In the genomic region with DNA sequence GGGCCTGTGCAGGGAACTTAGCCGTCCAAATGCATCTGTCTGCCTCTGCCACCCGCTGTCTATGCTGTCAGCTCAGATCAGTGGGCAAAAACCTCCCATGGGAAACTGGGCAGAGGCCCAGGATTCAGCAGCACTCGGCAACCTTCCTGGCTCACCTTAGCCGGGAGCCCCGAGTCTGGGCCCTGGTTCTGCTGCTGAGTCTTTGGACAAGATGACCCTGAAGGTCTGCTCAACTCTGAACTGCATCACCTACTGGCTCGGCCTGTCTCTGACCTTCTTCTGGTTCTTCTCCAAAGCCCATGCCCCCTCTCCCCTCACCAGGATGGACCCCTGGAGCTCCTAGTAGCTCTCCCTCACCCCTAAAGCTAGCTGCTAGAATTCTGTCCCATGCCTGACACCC, we compare ENCODE assay signal across 16 mouse cellular contexts. TPM values are rescaled to one million over a fixed set of nuclear protein-coding genes. Genes with fewer than 3 reads are reported as not detected.
DNase-seq lines count a peak whose midpoint lies in the region; ATAC-seq and TF ChIP-seq lines count a peak whose summit lies in the region.
"Had no signal": no experiment of that assay in that cellular context is flagged by ENCODE, and none has a peak within 500 bp of the region (broad histone marks: within the 10 kb centered on the region; RNA-seq: fewer than 3 reads in every experiment).

No protein-coding gene starts in this region.

- H3K27me3 ChIP-seq in forebrain, embryonic 12.5 days = peaks cover 33% of the 10 kb centered on the region
- peaks cover 2% of the 10 kb centered on the region; the same call in 1 of the 2 replicates for H3K27me3 ChIP-seq in forebrain, embryonic 16.5 days (replicated peaks; ENCODE audit: control insufficient read depth, insufficient read depth, low read length)
- H3K27me3 ChIP-seq in liver, embryonic 11.5 days (replicated peaks; ENCODE audit: control insufficient read depth, insufficient read depth, low read length) = no peaks in the 10 kb centered on the region
- no peaks in the 10 kb centered on the region for H3K27me3 ChIP-seq in liver, embryonic 15.5 days
- H3K27me3 ChIP-seq in midbrain, embryonic 13.5 days = peaks cover 21% of the 10 kb centered on the region
- H3K27me3 ChIP-seq: hindbrain, embryonic 15.5 days; kidney, embryonic 15.5 days had no signal

- no peaks in the 10 kb centered on the region for H3K36me3 ChIP-seq in forebrain, embryonic 12.5 days (replicated peaks)
- H3K36me3 ChIP-seq in forebrain, embryonic 16.5 days (ENCODE audit: control insufficient read depth, insufficient read depth) = no peaks in the 10 kb centered on the region
- peaks cover 39% of the 10 kb centered on the region for H3K36me3 ChIP-seq in liver, embryonic 11.5 days (ENCODE audit: control insufficient read depth, insufficient read depth, low read length)
- H3K36me3 ChIP-seq in liver, embryonic 15.5 days (replicated peaks) = peaks cover 72% of the 10 kb centered on the region
- peaks cover 3% of the 10 kb centered on the region; the same call in 1 of the 2 replicates for H3K36me3 ChIP-seq in midbrain, embryonic 13.5 days

- no peak for DNase-seq in liver, embryonic 11.5 days (ENCODE audit: low spot score)
- no peak for DNase-seq in liver
- no peak for DNase-seq in thymus, postnatal 0 days (ENCODE audit: low spot score)
- DNase-seq: cerebellum, adult 2 months; gastrocnemius, postnatal 14 days; lung, adult 2 months; retina, postnatal 1 day had no signal

- H3K4me3 ChIP-seq in forebrain, embryonic 12.5 days (replicated peaks) = no peak overlapping the region
- no peak overlapping the region for H3K4me3 ChIP-seq in forebrain, embryonic 16.5 days (replicated peaks; ENCODE audit: low read length)
- H3K4me3 ChIP-seq in liver, embryonic 11.5 days (ENCODE audit: low read depth, low read length) = peak overlapping the region; percentile 94
- H3K4me3 ChIP-seq in bone marrow, adult 2 months (replicated peaks; ENCODE audit: control insufficient read depth, low read depth, low read length) = no peak overlapping the region
- H3K4me3 ChIP-seq in liver, embryonic 15.5 days (replicated peaks) = peak overlapping the region; percentile 84
- H3K4me3 ChIP-seq in midbrain, embryonic 13.5 days (replicated peaks) = no peak overlapping the region
- H3K4me3 ChIP-seq: hindbrain, embryonic 15.5 days; kidney, embryonic 15.5 days; neural tube, embryonic 12.5 days had no signal

- no peak for TF ChIP-seq POLR2A in bone marrow, adult 2 months (IDR thresholded peaks at IDR 0.05; ENCODE audit: borderline replicate concordance, control insufficient read depth, low read depth, low read length)

- no peak for TF ChIP-seq CTCF in bone marrow, adult 2 months (IDR thresholded peaks at IDR 0.05; ENCODE audit: control insufficient read depth, insufficient read depth, low read length)

- WGBS in forebrain, embryonic 12.5 days = 82% methylated on average over 6 of the region's 6 CpGs
- 76% methylated on average over 6 of the region's 6 CpGs for WGBS in forebrain, embryonic 16.5 days
- 64% methylated on average over 6 of the region's 6 CpGs for WGBS in liver, embryonic 11.5 days
- 73% methylated on average over 6 of the region's 6 CpGs for WGBS in bone marrow, adult 2 months
- WGBS in liver, embryonic 15.5 days (ENCODE audit: insufficient replicate concordance) = 53% methylated on average over 6 of the region's 6 CpGs
- 77% methylated on average over 6 of the region's 6 CpGs for WGBS in midbrain, embryonic 13.5 days

- peaks cover 28% of the 10 kb centered on the region for H3K4me1 ChIP-seq in forebrain, embryonic 12.5 days
- peaks cover 24% of the 10 kb centered on the region for H3K4me1 ChIP-seq in forebrain, embryonic 16.5 days (replicated peaks; ENCODE audit: control insufficient read depth, insufficient read depth, low read length)
- peaks cover 90% of the 10 kb centered on the region for H3K4me1 ChIP-seq in liver, embryonic 11.5 days (replicated peaks; ENCODE audit: control insufficient read depth, insufficient read depth, low read length)
- H3K4me1 ChIP-seq in bone marrow, adult 2 months (ENCODE audit: control insufficient read depth, insufficient read depth, low read length) = peaks cover 19% of the 10 kb centered on the region
- peaks cover 100% of the 10 kb centered on the region for H3K4me1 ChIP-seq in liver, embryonic 15.5 days (replicated peaks)
- H3K4me1 ChIP-seq in midbrain, embryonic 13.5 days (replicated peaks) = peaks cover 38% of the 10 kb centered on the region

- ATAC-seq in forebrain, embryonic 12.5 days (ENCODE audit: low FRiP score) = no peak
- ATAC-seq in forebrain, embryonic 16.5 days = no peak
- no peak for ATAC-seq in liver, embryonic 11.5 days (replicated peaks; ENCODE audit: low FRiP score)
- no peak for ATAC-seq in liver, embryonic 15.5 days (ENCODE audit: insufficient read depth)
- ATAC-seq in midbrain, embryonic 13.5 days = no peak
- ATAC-seq: activated CD4-positive, CD25-positive, alpha-beta regulatory T cell, adult 4 months had no signal

- no peak overlapping the region for H3K9ac ChIP-seq in forebrain, embryonic 12.5 days
- H3K9ac ChIP-seq in forebrain, embryonic 16.5 days (replicated peaks; ENCODE audit: low read depth, low read length) = no peak overlapping the region
- peak overlapping the region; percentile 98 for H3K9ac ChIP-seq in liver, embryonic 11.5 days (ENCODE audit: low read depth, low read length)
- H3K9ac ChIP-seq in liver, embryonic 15.5 days = peak overlapping the region; percentile 96
- no peak overlapping the region for H3K9ac ChIP-seq in midbrain, embryonic 13.5 days (replicated peaks)
- H3K9ac ChIP-seq: hindbrain, embryonic 15.5 days; kidney, embryonic 15.5 days; neural tube, embryonic 12.5 days had no signal

- no peak overlapping the region for H3K4me2 ChIP-seq in forebrain, embryonic 12.5 days
- H3K4me2 ChIP-seq in forebrain, embryonic 16.5 days (ENCODE audit: low read length) = no peak overlapping the region
- peak overlapping the region; percentile 80 for H3K4me2 ChIP-seq in liver, embryonic 11.5 days
- peak overlapping the region; percentile 90 for H3K4me2 ChIP-seq in liver, embryonic 15.5 days
- H3K4me2 ChIP-seq in midbrain, embryonic 13.5 days (replicated peaks) = no peak overlapping the region
- H3K4me2 ChIP-seq: hindbrain, embryonic 15.5 days; kidney, embryonic 15.5 days; neural tube, embryonic 12.5 days had no signal

- H3K9me3 ChIP-seq in forebrain, embryonic 12.5 days = no peaks in the 10 kb centered on the region
- no peaks in the 10 kb centered on the region for H3K9me3 ChIP-seq in forebrain, embryonic 16.5 days (ENCODE audit: control insufficient read depth, low read length)
- H3K9me3 ChIP-seq in liver, embryonic 11.5 days (ENCODE audit: control insufficient read depth, low read length) = no peaks in the 10 kb centered on the region
- no peaks in the 10 kb centered on the region for H3K9me3 ChIP-seq in liver, embryonic 15.5 days (replicated peaks)
- no peaks in the 10 kb centered on the region for H3K9me3 ChIP-seq in midbrain, embryonic 13.5 days
- H3K9me3 ChIP-seq: hindbrain, embryonic 15.5 days; kidney, embryonic 15.5 days; neural tube, embryonic 12.5 days had no signal

- 0 out of 2 replicates have a peak overlapping the region, but pooled peaks have one; percentile 0 for H3K27ac ChIP-seq in forebrain, embryonic 12.5 days
- no peak overlapping the region for H3K27ac ChIP-seq in forebrain, embryonic 16.5 days (ENCODE audit: low read length)
- peak overlapping the region; percentile 98 for H3K27ac ChIP-seq in liver, embryonic 11.5 days (ENCODE audit: low read depth, low read length)
- H3K27ac ChIP-seq in bone marrow, adult 2 months (ENCODE audit: control insufficient read depth, insufficient read depth, low read depth, low read length, poor library complexity) = peak overlapping the region; percentile 92
- H3K27ac ChIP-seq in liver, embryonic 15.5 days (replicated peaks) = peak overlapping the region; percentile 98
- no peak overlapping the region for H3K27ac ChIP-seq in midbrain, embryonic 13.5 days
- H3K27ac ChIP-seq: hindbrain, embryonic 15.5 days; kidney, embryonic 15.5 days; neural tube, embryonic 12.5 days had no signal

RNA-seq across cellular contexts. Expression of a gene that starts 30.3 kb away (rescaled TPM):
- 4.2 and 5.1 TPM in 2 replicates for polyA plus RNA-seq in forebrain, embryonic 12.5 days (2016; fragmentation: Nextera tagmentation; extraction: Ambion mirVana)
- 6.9 and 7.5 TPM in 2 replicates for polyA plus RNA-seq in forebrain, embryonic 16.5 days (2015; fragmentation: Nextera tagmentation; extraction: Ambion mirVana)
- polyA plus RNA-seq in liver, embryonic 11.5 days (2014; fragmentation: Nextera tagmentation; extraction: Ambion mirVana) = 9.3 and 10.9 TPM in 2 replicates
- 32.9 and 39.9 TPM in 2 replicates for polyA plus RNA-seq in bone marrow, adult 2 months (2011; ENCODE audit: insufficient read depth, insufficient read length, low replicate concordance, missing spikeins)
- 6.6 and 9.4 TPM in 2 replicates for polyA plus RNA-seq in liver, embryonic 15.5 days (2015; fragmentation: Nextera tagmentation; extraction: Ambion mirVana)
- polyA plus RNA-seq in thymus, postnatal 0 days (2015; fragmentation: Nextera tagmentation; extraction: Ambion mirVana) = 1.6 and 2.9 TPM in 2 replicates
- 5.1 and 6.5 TPM in 2 replicates for polyA plus RNA-seq in midbrain, embryonic 13.5 days (2015; fragmentation: Nextera tagmentation; extraction: Ambion mirVana)
- polyA plus RNA-seq: activated CD4-positive, CD25-positive, alpha-beta regulatory T cell, adult 4 months had no signal

RNA-seq across cellular contexts. Expression of a gene that starts 54.5 kb away (rescaled TPM):
- 0.50 and 0.79 TPM in 2 replicates for polyA plus RNA-seq in forebrain, embryonic 12.5 days (2016; fragmentation: Nextera tagmentation; extraction: Ambion mirVana)
- 0.29 and 1.2 TPM in 2 replicates for polyA plus RNA-seq in forebrain, embryonic 16.5 days (2015; fragmentation: Nextera tagmentation; extraction: Ambion mirVana)
- polyA plus RNA-seq in liver, embryonic 11.5 days (2014; fragmentation: Nextera tagmentation; extraction: Ambion mirVana) = 0.21 and 0.44 TPM in 2 replicates
- not detected in 2 replicates for polyA plus RNA-seq in bone marrow, adult 2 months (2011; ENCODE audit: insufficient read depth, insufficient read length, low replicate concordance, missing spikeins)
- polyA plus RNA-seq in liver, embryonic 15.5 days (2015; fragmentation: Nextera tagmentation; extraction: Ambion mirVana) = 0.39 and 0.61 TPM in 2 replicates
- polyA plus RNA-seq in thymus, postnatal 0 days (2015; fragmentation: Nextera tagmentation; extraction: Ambion mirVana) = 0.09 and 0.12 TPM in 2 replicates
- polyA plus RNA-seq in midbrain, embryonic 13.5 days (2015; fragmentation: Nextera tagmentation; extraction: Ambion mirVana) = 0.88 and 1.2 TPM in 2 replicates
- polyA plus RNA-seq: activated CD4-positive, CD25-positive, alpha-beta regulatory T cell, adult 4 months; cerebellum, adult 2 months had no signal

Comparison
In these comparisons a context has a peak if more than half of its experiments do, and no peak if none do; other contexts are left out.
1. H3K27ac ChIP-seq: peak in forebrain, embryonic 12.5 days (single experiment), liver, embryonic 11.5 days (single experiment), bone marrow, adult 2 months (single experiment) and liver, embryonic 15.5 days (single experiment); none in forebrain, embryonic 16.5 days (single experiment) and midbrain, embryonic 13.5 days (single experiment).
2. H3K4me2 ChIP-seq: peak in liver, embryonic 11.5 days (single experiment) and liver, embryonic 15.5 days (single experiment); none in forebrain, embryonic 12.5 days (single experiment), forebrain, embryonic 16.5 days (single experiment) and midbrain, embryonic 13.5 days (single experiment).
3. H3K4me3 ChIP-seq: peak in liver, embryonic 11.5 days (single experiment) and liver, embryonic 15.5 days (single experiment); none in forebrain, embryonic 12.5 days (single experiment), forebrain, embryonic 16.5 days (single experiment), bone marrow, adult 2 months (single experiment) and midbrain, embryonic 13.5 days (single experiment).
4. H3K9ac ChIP-seq: peak in liver, embryonic 11.5 days (single experiment) and liver, embryonic 15.5 days (single experiment); none in forebrain, embryonic 12.5 days (single experiment), forebrain, embryonic 16.5 days (single experiment) and midbrain, embryonic 13.5 days (single experiment).